Mouse (Mus musculus) left cerebral cortex, adult 2 months (tissue): ENCODE results near the gene Borcs6. TPM values are rescaled to one million over a fixed set of nuclear protein-coding genes. Genes with fewer than 3 reads are reported as not detected.

Experiments
- DNase-seq, 2 experiments: peaks; one replicate each; pipeline ENCODE4 v3.0.0; 2021 to 2022; ENCODE audit warnings: low spot score in 2 of 2, mixed read lengths in 1 of 2; ENCODE audit errors: extremely low spot score in 1 of 2
- H3K27ac ChIP-seq: fragments of 200-600 bp; 2 replicates; pipeline ENCODE4 v1.8.1; 2022
- H3K4me3 ChIP-seq: fragments of 200-600 bp; 2 replicates; pipeline ENCODE4 v1.8.1; 2022
- CTCF ChIP-seq: fragments of 200-600 bp; IDR thresholded peaks from 2 replicates; pipeline ENCODE4 v1.8.1; 2022; ENCODE audit warnings: antibody characterized with exemption, mild to moderate bottlenecking, moderate library complexity
- intact Hi-C: fragments of 180-260 bp; cut with DNase I; formaldehyde crosslinking; loops from one replicate; pipeline ENCODE4 v1.15.1; 2025
- total RNA-seq, 2 experiments: library from RNA; stranded (reverse); gene quantifications; 2 replicates each; pipeline ENCODE4 v1.2.3; 2021

Borcs6 gene
- total RNA-seq, 2 experiments from 2014 or later: 31.1 to 33.8 TPM

- H3K4me3 ChIP-seq: no peak overlapping the region
- TF ChIP-seq CTCF: no peak
- DNase-seq: no peak
- H3K27ac ChIP-seq: no peak overlapping the region
- intact Hi-C loops: no loop called here
Observed at GRCm38 (mm10) chr11:69109032-69109900, 49.7 kb downstream of the Borcs6 start.

- Histone ChIP-seq H3K27ac (peak overlapping the region; percentile 4; the same call in 1 of the 2 replicates), H3K4me3 (peak overlapping the region; percentile 48)
- intact Hi-C loops: loop anchor here (1.0 kb wide), 1 partner anchor 8 kb away; no protein-coding TSS in a partner anchor
- DNase-seq: peak; percentile 88 to 91
- TF ChIP-seq CTCF: no peak
Observed at GRCm38 (mm10) chr11:69110319-69111046, 51.0 kb downstream of the Borcs6 start.

Other genes with a start within 250 kb of the Borcs6 start
- 100 to 1,000 TPM; 108 to 115 TPM for gene Ndel1, start 187.9 kb upstream of the Borcs6 start, total RNA-seq
- not detected for gene Rnf222, start 171.2 kb upstream of the Borcs6 start, total RNA-seq
- gene Rpl26, start 158.1 kb upstream of the Borcs6 start, total RNA-seq: 100 to 1,000 TPM; 727 to 749 TPM
- gene Odf4, start 132.6 kb upstream of the Borcs6 start, total RNA-seq: under 1 TPM; 0.44 to 0.95 TPM
- 10 to 100 TPM; 22.4 to 22.6 TPM for gene Arhgef15, start 102.2 kb upstream of the Borcs6 start, total RNA-seq
- gene Slc25a35, start 91.6 kb upstream of the Borcs6 start, total RNA-seq: 1 to 10 TPM; 5.0 to 5.2 TPM
- 10 to 100 TPM; 15.7 to 17.0 TPM for gene Rangrf, start 84.5 kb upstream of the Borcs6 start, total RNA-seq
- 10 to 100 TPM; 20.1 to 24.7 TPM for gene Pfas, start 51.3 kb upstream of the Borcs6 start, total RNA-seq
- 10 to 100 TPM; 38.7 to 39.8 TPM for gene Ctc1, start 43.8 kb upstream of the Borcs6 start, total RNA-seq
- gene Aurkb, start 14.1 kb upstream of the Borcs6 start, total RNA-seq: under 1 TPM; 0.25 to 0.30 TPM
- gene Tmem107, start 11.1 kb downstream of the Borcs6 start, total RNA-seq: 10 to 100 TPM; 23.3 to 28.0 TPM
- gene Vamp2, start 28.8 kb downstream of the Borcs6 start, total RNA-seq: 1,000 to 10,000 TPM; 1,115 to 1,119 TPM
- 100 to 1,000 TPM; 114 to 185 TPM for gene Per1, start 35.5 kb downstream of the Borcs6 start, total RNA-seq
- gene Hes7, start 60.7 kb downstream of the Borcs6 start, total RNA-seq: under 1 TPM; 0.57 to 0.82 TPM
- 1 to 10 TPM; 1.3 to 1.4 TPM for gene 9130213A22Rik, start 62.9 kb downstream of the Borcs6 start, total RNA-seq
- 1 to 10 TPM; 6.5 TPM for gene Aloxe3, start 66.2 kb downstream of the Borcs6 start, total RNA-seq
- 1 to 10 TPM; 8.7 to 9.8 TPM for gene Alox12b, start 97.3 kb downstream of the Borcs6 start, total RNA-seq
- gene Alox8, start 138.1 kb downstream of the Borcs6 start, total RNA-seq: 1 to 10 TPM; 6.1 to 6.4 TPM
- 1 to 10 TPM; 1.0 to 1.3 TPM for gene Gucy2e, start 177.3 kb downstream of the Borcs6 start, total RNA-seq